In the genomic region with DNA sequence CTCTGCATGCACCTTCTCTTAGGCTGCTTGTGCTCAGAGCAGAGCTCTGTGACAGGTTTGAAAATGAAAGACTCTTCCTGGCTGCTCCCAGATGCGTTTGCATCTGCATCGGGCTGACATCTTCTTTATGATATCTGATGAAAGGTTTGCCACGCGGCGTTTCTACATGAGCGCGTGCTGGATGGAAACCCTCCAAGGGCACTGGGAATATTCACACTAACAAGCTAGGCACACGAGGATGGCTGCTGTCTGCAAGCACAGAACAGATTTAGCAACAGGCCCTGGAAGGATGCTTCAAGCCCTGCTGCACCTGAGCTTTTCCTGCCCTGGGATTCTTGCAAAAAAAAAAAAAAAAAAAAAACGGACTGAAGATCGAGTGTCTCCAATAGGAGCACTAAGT, we compare ENCODE assay signal across 25 mouse cellular contexts. TPM values are rescaled to one million over a fixed set of nuclear protein-coding genes. Genes with fewer than 3 reads are reported as not detected.
DNase-seq lines count a peak whose midpoint lies in the region; ATAC-seq and TF ChIP-seq lines count a peak whose summit lies in the region.
"Had no signal": no experiment of that assay in that cellular context is flagged by ENCODE, and none has a peak within 500 bp of the region (broad histone marks: within the 10 kb centered on the region; RNA-seq: fewer than 3 reads in every experiment).

No protein-coding gene starts in this region.

- H3K27me3 ChIP-seq in hindbrain, embryonic 14.5 days (ENCODE audit: control insufficient read depth, insufficient read depth, low read length) = no peaks in the 10 kb centered on the region
- H3K27me3 ChIP-seq in hindbrain, embryonic 11.5 days (ENCODE audit: control insufficient read depth, insufficient read depth, low read length) = no peaks in the 10 kb centered on the region
- no peaks in the 10 kb centered on the region for H3K27me3 ChIP-seq in midbrain, embryonic 14.5 days (ENCODE audit: control insufficient read depth, insufficient read depth, low read length)
- H3K27me3 ChIP-seq in midbrain, embryonic 10.5 days (ENCODE audit: low read depth, poor library complexity, severe bottlenecking) = peaks cover 58% of the 10 kb centered on the region
- H3K27me3 ChIP-seq in hindbrain, postnatal 0 days (ENCODE audit: insufficient read depth, low read length) = no peaks in the 10 kb centered on the region
- H3K27me3 ChIP-seq in stomach, embryonic 16.5 days (ENCODE audit: control insufficient read depth, insufficient read depth, low read length) = no peaks in the 10 kb centered on the region
- H3K27me3 ChIP-seq: embryonic facial prominence, embryonic 13.5 days; heart, embryonic 15.5 days; limb, embryonic 15.5 days had no signal

- H3K9ac ChIP-seq in hindbrain, embryonic 14.5 days = no peak overlapping the region
- H3K9ac ChIP-seq in hindbrain, embryonic 11.5 days (ENCODE audit: low read depth, low read length) = no peak overlapping the region
- no peak overlapping the region for H3K9ac ChIP-seq in midbrain, embryonic 14.5 days (replicated peaks; ENCODE audit: low read length)
- no peak overlapping the region for H3K9ac ChIP-seq in hindbrain, postnatal 0 days (replicated peaks; ENCODE audit: low read length)
- peak overlapping the region; percentile 18; the same call in 1 of the 2 replicates for H3K9ac ChIP-seq in stomach, embryonic 16.5 days (ENCODE audit: low read length)
- H3K9ac ChIP-seq: embryonic facial prominence, embryonic 13.5 days; heart, embryonic 15.5 days; limb, embryonic 15.5 days; liver, embryonic 14.5 days; midbrain, embryonic 12.5 days had no signal

- H3K27ac ChIP-seq in hindbrain, embryonic 14.5 days = peak overlapping the region; percentile 65
- no peak overlapping the region for H3K27ac ChIP-seq in hindbrain, embryonic 11.5 days (ENCODE audit: low read depth, low read length)
- peak overlapping the region; percentile 66 for H3K27ac ChIP-seq in midbrain, embryonic 14.5 days (replicated peaks; ENCODE audit: low read depth, low read length)
- no peak overlapping the region for H3K27ac ChIP-seq in midbrain, embryonic 10.5 days (replicated peaks)
- 0 out of 2 replicates have a peak overlapping the region, but pooled peaks have one; percentile 22 for H3K27ac ChIP-seq in hindbrain, postnatal 0 days
- peak overlapping the region; percentile 95 for H3K27ac ChIP-seq in stomach, embryonic 16.5 days (ENCODE audit: low read length)
- H3K27ac ChIP-seq: heart, embryonic 15.5 days; layer of hippocampus, adult 2 months; limb, embryonic 15.5 days; liver, embryonic 14.5 days; midbrain, embryonic 12.5 days had no signal

- no peaks in the 10 kb centered on the region for H3K9me3 ChIP-seq in hindbrain, embryonic 14.5 days (ENCODE audit: control insufficient read depth, low read length)
- no peaks in the 10 kb centered on the region for H3K9me3 ChIP-seq in hindbrain, embryonic 11.5 days (ENCODE audit: control insufficient read depth, low read length)
- H3K9me3 ChIP-seq in midbrain, embryonic 14.5 days (ENCODE audit: control insufficient read depth, low read length) = no peaks in the 10 kb centered on the region
- H3K9me3 ChIP-seq in midbrain, embryonic 10.5 days (replicated peaks) = no peaks in the 10 kb centered on the region
- no peaks in the 10 kb centered on the region for H3K9me3 ChIP-seq in hindbrain, postnatal 0 days (ENCODE audit: low read length)
- no peaks in the 10 kb centered on the region for H3K9me3 ChIP-seq in stomach, embryonic 16.5 days (replicated peaks; ENCODE audit: control insufficient read depth, low read length)
- H3K9me3 ChIP-seq: embryonic facial prominence, embryonic 13.5 days; heart, embryonic 15.5 days; limb, embryonic 15.5 days; midbrain, embryonic 12.5 days had no signal

- WGBS in hindbrain, embryonic 14.5 days = 49% methylated on average over 10 of the region's 10 CpGs
- WGBS in hindbrain, embryonic 11.5 days = 84% methylated on average over 10 of the region's 10 CpGs
- 63% methylated on average over 10 of the region's 10 CpGs for WGBS in midbrain, embryonic 14.5 days
- WGBS in midbrain, embryonic 10.5 days = 86% methylated on average over 10 of the region's 10 CpGs
- WGBS in hindbrain, postnatal 0 days = 56% methylated on average over 10 of the region's 10 CpGs
- WGBS in stomach, embryonic 16.5 days = 70% methylated on average over 10 of the region's 10 CpGs

- H3K4me1 ChIP-seq in hindbrain, embryonic 14.5 days (replicated peaks; ENCODE audit: control insufficient read depth, insufficient read depth, low read length) = peaks cover 6% of the 10 kb centered on the region
- H3K4me1 ChIP-seq in hindbrain, embryonic 11.5 days (replicated peaks; ENCODE audit: control insufficient read depth, insufficient read depth, low read length) = peaks cover 2% of the 10 kb centered on the region; the same call in 1 of the 2 replicates
- H3K4me1 ChIP-seq in midbrain, embryonic 14.5 days (ENCODE audit: control insufficient read depth, insufficient read depth, low read length) = no peaks in the 10 kb centered on the region
- H3K4me1 ChIP-seq in midbrain, embryonic 10.5 days = peaks cover 44% of the 10 kb centered on the region
- no peaks in the 10 kb centered on the region for H3K4me1 ChIP-seq in hindbrain, postnatal 0 days (ENCODE audit: insufficient read depth, low read length)
- H3K4me1 ChIP-seq in stomach, embryonic 16.5 days (ENCODE audit: control insufficient read depth, insufficient read depth, low read length) = peaks cover 18% of the 10 kb centered on the region

- DNase-seq in hindbrain, embryonic 14.5 days (ENCODE audit: low spot score) = peak; percentile 45
- DNase-seq in hindbrain, embryonic 11.5 days (ENCODE audit: low spot score) = no peak
- peak; percentile 72 for DNase-seq in midbrain, embryonic 14.5 days
- no peak for DNase-seq in midbrain, embryonic 10.5 days (ENCODE audit: low spot score)
- peak; percentile 23 for DNase-seq in hindbrain, postnatal 0 days (ENCODE audit: low spot score)
- DNase-seq in layer of hippocampus, adult 18-20 months (ENCODE audit: low spot score in 2 of 2) = no peak
- DNase-seq: adrenal gland, adult 2 months; cerebellum, adult 2 months; cerebellum, postnatal 25 days; gastrocnemius, postnatal 36 days; heart, postnatal 36 days; kidney, adult 9 months; kidney, postnatal 14 days; layer of hippocampus, postnatal 36 days; lung, postnatal 10 days; thymus, postnatal 25 days had no signal

- no peaks in the 10 kb centered on the region for H3K36me3 ChIP-seq in hindbrain, embryonic 14.5 days (replicated peaks; ENCODE audit: control insufficient read depth, insufficient read depth)
- no peaks in the 10 kb centered on the region for H3K36me3 ChIP-seq in hindbrain, embryonic 11.5 days (ENCODE audit: control insufficient read depth, insufficient read depth, low read length)
- no peaks in the 10 kb centered on the region for H3K36me3 ChIP-seq in midbrain, embryonic 14.5 days (ENCODE audit: control insufficient read depth, insufficient read depth, low read length)
- H3K36me3 ChIP-seq in midbrain, embryonic 10.5 days = no peaks in the 10 kb centered on the region
- no peaks in the 10 kb centered on the region for H3K36me3 ChIP-seq in hindbrain, postnatal 0 days (ENCODE audit: insufficient read depth, low read length)
- H3K36me3 ChIP-seq in stomach, embryonic 16.5 days (ENCODE audit: control insufficient read depth, insufficient read depth, low read length) = no peaks in the 10 kb centered on the region
- H3K36me3 ChIP-seq: embryonic facial prominence, embryonic 13.5 days; limb, embryonic 15.5 days; midbrain, embryonic 12.5 days had no signal

- no peak for ATAC-seq in hindbrain, embryonic 14.5 days (ENCODE audit: low FRiP score)
- ATAC-seq in hindbrain, embryonic 11.5 days (ENCODE audit: low FRiP score) = no peak
- ATAC-seq in midbrain, embryonic 14.5 days (ENCODE audit: low FRiP score, low TSS enrichment) = peak; percentile 29; the same call in 1 of the 2 replicates
- ATAC-seq in hindbrain, postnatal 0 days = no peak
- ATAC-seq in stomach, embryonic 16.5 days (ENCODE audit: insufficient read depth, low FRiP score) = no peak
- ATAC-seq in erythroblast, adult 5-6 weeks (replicated peaks; ENCODE audit: low FRiP score, poor library complexity, severe bottlenecking) = no peak

- no peak for TF ChIP-seq CTCF in hindbrain, postnatal 0 days (IDR thresholded peaks at IDR 0.05; ENCODE audit: low read depth)

- H3K4me2 ChIP-seq in hindbrain, embryonic 14.5 days (replicated peaks) = no peak overlapping the region
- no peak overlapping the region for H3K4me2 ChIP-seq in hindbrain, embryonic 11.5 days (replicated peaks; ENCODE audit: low read depth, low read length)
- H3K4me2 ChIP-seq in midbrain, embryonic 14.5 days (ENCODE audit: low read length) = no peak overlapping the region
- H3K4me2 ChIP-seq in hindbrain, postnatal 0 days (ENCODE audit: low read depth, low read length) = no peak overlapping the region
- H3K4me2 ChIP-seq in stomach, embryonic 16.5 days (ENCODE audit: low read depth, low read length) = no peak overlapping the region
- H3K4me2 ChIP-seq: embryonic facial prominence, embryonic 13.5 days; heart, embryonic 15.5 days; limb, embryonic 15.5 days; midbrain, embryonic 12.5 days had no signal

- H3K4me3 ChIP-seq in hindbrain, embryonic 14.5 days (replicated peaks; ENCODE audit: low read length) = no peak overlapping the region
- no peak overlapping the region for H3K4me3 ChIP-seq in hindbrain, embryonic 11.5 days (ENCODE audit: low read depth, low read length)
- no peak overlapping the region for H3K4me3 ChIP-seq in midbrain, embryonic 14.5 days (replicated peaks; ENCODE audit: low read depth, low read length)
- no peak overlapping the region for H3K4me3 ChIP-seq in midbrain, embryonic 10.5 days
- no peak overlapping the region for H3K4me3 ChIP-seq in hindbrain, postnatal 0 days (ENCODE audit: low read length)
- no peak overlapping the region for H3K4me3 ChIP-seq in stomach, embryonic 16.5 days (replicated peaks; ENCODE audit: low read length)
- H3K4me3 ChIP-seq: embryonic facial prominence, embryonic 13.5 days; heart, embryonic 15.5 days; layer of hippocampus, adult 2 months; limb, embryonic 15.5 days; midbrain, embryonic 12.5 days had no signal

RNA-seq across cellular contexts. Expression of a gene that starts 50.9 kb away (rescaled TPM):
- polyA plus RNA-seq in hindbrain, embryonic 14.5 days (2014; fragmentation: Nextera tagmentation; extraction: Ambion mirVana) = 0.16 and 0.32 TPM in 2 replicates
- 0.76 and 2.1 TPM in 2 replicates for polyA plus RNA-seq in hindbrain, embryonic 11.5 days (2014; fragmentation: Nextera tagmentation; extraction: Ambion mirVana)
- 0.16 and 0.26 TPM in 2 replicates for polyA plus RNA-seq in midbrain, embryonic 14.5 days (2014; fragmentation: Nextera tagmentation; extraction: Ambion mirVana)
- polyA plus RNA-seq in midbrain, embryonic 10.5 days (2016; fragmentation: Nextera tagmentation; extraction: Ambion mirVana) = not detected in 2 replicates
- total RNA-seq in hindbrain, postnatal 0 days (2014; rRNA removed) = 1.4 and 2.0 TPM in 2 replicates
- 0.56 and 0.92 TPM in 2 replicates for polyA plus RNA-seq in hindbrain, postnatal 0 days (2015; fragmentation: Nextera tagmentation; extraction: Ambion mirVana)
- 3.9 and 45.9 TPM in 2 replicates for polyA plus RNA-seq in stomach, embryonic 16.5 days (2015; fragmentation: Nextera tagmentation; extraction: Ambion mirVana)
- total RNA-seq in erythroblast, adult 5-6 weeks (2015; ENCODE audit: low replicate concordance) = not detected in 2 replicates
- total RNA-seq in erythroblast, adult 5-6 weeks (2017; ENCODE audit: low replicate concordance) = 5.9 and 12.6 TPM in 2 replicates
- total RNA-seq in layer of hippocampus, adult 18-20 months (2021) = 1 to 10 TPM in 1 of 2 experiments, under 1 TPM in 1; 0.59 to 1.2 TPM
- total RNA-seq: MEL had no signal

Comparison
In these comparisons a context has a peak if more than half of its experiments do, and no peak if none do; other contexts are left out.
1. DNase-seq: peak in hindbrain, embryonic 14.5 days (single experiment), midbrain, embryonic 14.5 days (single experiment) and hindbrain, postnatal 0 days (single experiment); none in hindbrain, embryonic 11.5 days (single experiment), midbrain, embryonic 10.5 days (single experiment) and layer of hippocampus, adult 18-20 months (0 of 2).
2. H3K27ac ChIP-seq: peak in hindbrain, embryonic 14.5 days (single experiment), midbrain, embryonic 14.5 days (single experiment), hindbrain, postnatal 0 days (single experiment) and stomach, embryonic 16.5 days (single experiment); none in hindbrain, embryonic 11.5 days (single experiment) and midbrain, embryonic 10.5 days (single experiment).